Mouse (Mus musculus): ENCODE measurements around the gene Nphs1. TPM values are rescaled to one million over a fixed set of nuclear protein-coding genes. Genes with fewer than 3 reads are reported as not detected.

Nphs1 gene
- polyA plus RNA-seq (2014; fragmentation: Illumina TruSeq; extraction: RNeasy Lipid Tissue Mini Kit (QIAGEN cat#74804); ENCODE audit: insufficient read depth, low read depth, low replicate concordance) = not detected

DNA sequence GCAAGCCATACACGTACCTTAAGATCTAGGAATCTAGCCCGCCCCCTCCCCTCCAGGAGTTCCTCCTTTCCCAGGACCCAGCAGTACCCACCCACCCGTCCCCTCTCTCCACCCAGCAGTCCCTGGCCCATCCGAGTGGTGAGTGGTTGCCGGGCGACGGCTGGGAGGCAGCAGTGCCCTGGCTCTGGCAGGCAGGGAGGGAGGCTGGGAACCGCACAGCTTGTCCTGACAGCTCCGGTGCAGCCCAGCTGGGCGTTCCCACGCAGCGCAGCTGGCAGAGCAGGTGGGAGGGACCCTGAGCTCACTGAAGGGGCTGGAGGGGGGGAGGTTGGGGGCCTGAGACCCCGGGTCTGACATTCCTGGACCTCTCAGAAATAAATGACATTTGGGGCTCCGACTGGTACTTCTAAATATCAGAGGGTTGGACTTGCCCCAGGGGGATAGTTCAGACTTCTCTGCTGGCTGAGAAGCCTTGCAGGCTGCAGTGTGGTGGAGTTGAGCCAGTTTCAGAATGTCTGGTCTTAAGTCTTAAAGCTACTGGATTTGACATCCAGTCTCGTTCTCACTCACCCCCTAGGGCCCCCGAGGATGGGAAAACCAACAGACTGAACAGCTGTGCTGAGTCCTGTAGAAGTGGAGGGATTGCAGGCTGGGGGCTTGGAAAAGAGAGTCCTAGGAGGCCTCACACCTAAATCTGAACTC is at the start of gene Nphs1, which contains the start of gene Kirrel2:
Gene Nphs1, plus strand, starts transcription at position 687 of the 702 bp plus-strand sequence.
Gene Kirrel2, minus strand, starts transcription at position 62 of the 702 bp plus-strand sequence.

GRCm38 (mm10) chr7:30413596-30413995 is 44.5 kb upstream of the Nphs1 start, which contains the start of gene Tyrobp:
Gene Tyrobp (plus strand): TSS chr7:30413760.

DNA sequence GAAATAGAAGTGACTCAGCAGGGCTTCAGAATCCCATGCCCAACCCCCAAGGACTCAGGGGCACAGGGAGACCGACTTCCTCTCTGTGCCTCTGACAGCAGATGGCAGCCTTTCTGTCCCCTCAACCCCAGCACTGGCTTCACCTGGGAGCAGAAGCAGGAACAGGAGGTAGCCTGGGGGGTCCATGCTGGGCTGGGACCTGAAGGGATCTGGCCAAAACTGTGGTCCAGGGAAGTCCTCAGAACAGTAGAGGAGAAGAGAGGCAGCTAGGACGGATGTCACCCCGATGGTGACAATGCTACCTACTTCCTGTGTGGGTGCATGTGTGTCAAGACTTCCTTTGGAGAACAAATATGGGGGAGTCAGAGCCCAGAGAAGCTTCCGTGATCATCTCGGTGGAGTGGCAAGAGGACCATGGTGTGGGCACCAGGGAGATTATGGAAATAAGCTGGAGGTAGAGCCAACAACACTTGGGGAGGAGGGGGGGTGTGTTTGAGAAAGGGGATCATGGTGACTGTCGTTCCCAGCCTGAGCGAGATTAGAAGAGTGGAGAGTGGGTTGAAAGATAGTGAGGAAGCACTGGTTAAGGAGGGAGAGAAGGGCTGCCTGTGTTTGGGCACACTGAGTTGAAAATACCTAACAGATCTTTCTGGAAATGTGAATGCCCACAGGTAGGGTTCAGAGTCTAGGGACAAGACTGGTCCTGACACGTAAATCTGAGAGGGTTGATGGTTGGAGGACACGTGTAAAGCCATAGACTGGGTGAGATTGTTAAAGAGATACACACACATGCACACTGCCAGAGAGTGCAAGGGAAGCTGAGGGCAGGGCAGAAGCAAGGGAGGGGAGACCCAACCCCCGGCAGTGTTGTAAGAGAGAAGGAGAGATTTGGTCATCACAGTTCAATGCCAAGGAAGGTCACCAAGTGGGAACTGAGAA is 38.3 kb upstream of the Nphs1 start, which contains the start of gene Hcst:
Gene Hcst, minus strand, starts transcription at position 294 of the 939 bp plus-strand sequence.

GRCm38 (mm10) chr7:30421175-30421889 is 36.8 kb upstream of the Nphs1 start, which contains the start of gene Nfkbid:
Gene Nfkbid (plus strand): TSS chr7:30421732.

DNA sequence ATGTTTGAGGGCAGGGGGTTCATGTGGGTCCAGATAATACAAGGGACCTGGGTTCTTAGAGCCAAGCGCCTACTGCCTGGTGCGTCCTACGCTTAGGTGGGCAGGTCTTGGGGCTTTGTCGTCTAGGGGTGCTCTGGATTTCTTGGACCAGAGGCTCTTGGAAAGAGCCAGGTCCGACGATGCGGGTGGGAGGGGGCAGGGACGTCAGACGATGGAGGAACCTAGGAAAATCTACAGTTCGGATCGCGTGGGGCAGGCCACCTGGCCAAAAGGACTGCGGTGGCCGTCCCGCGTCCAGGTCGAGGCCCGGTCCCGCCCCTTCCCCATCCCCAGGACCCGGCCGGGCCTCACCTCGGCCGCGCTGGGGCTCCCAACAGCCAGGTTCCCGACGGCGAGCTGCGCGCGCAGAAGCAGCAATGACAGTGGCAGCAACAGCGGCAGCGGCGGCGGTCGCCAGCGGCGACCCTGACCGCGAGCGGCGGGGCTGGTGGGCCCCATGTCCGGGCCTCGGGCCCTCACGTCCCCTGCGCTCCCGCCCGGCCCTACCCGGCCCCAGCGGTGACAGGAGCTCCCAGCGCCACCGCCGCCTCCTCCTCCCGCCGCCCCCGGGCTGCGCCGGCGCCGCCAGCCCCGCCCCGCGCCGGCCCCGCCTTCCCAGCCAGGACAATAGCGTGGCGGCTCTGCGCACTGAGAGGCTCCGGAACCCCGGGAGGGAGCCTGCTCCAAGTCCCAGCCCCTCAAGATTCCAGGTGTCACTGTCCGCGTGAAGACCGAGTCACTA is 13.0 kb upstream of the Nphs1 start, which contains the start of gene Aplp1:
Gene Aplp1, minus strand, starts transcription at position 565 of the 781 bp plus-strand sequence.

DNA sequence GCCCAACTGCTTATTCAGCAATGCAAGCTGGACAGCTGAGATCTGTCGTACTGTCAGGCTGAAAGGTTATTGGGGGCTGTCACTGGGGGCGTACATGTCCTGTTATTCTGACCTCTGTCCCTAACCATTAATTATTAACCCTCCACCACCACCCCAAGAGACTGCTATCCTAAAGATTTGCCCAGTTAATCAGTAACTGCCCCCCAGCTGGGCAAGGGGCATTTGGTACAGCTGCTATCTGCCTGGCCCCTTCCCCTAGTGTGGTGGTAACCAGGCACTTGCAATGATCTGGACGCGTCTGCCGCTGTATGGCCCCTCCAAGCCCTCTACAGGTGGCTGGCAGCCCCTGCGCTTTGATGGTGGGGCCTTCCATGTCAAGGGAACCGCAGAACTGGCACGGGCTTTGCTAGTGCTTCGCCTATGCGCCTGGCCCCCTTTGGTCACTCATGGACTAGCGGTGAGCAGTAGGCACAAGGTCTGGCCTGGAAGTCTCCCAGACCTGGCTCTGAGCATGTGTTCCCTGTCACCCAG is 35.4 kb downstream of the Nphs1 start, which contains the start of gene Prodh2:
Gene Prodh2, plus strand, starts transcription at position 222 of the 531 bp plus-strand sequence.

DNA sequence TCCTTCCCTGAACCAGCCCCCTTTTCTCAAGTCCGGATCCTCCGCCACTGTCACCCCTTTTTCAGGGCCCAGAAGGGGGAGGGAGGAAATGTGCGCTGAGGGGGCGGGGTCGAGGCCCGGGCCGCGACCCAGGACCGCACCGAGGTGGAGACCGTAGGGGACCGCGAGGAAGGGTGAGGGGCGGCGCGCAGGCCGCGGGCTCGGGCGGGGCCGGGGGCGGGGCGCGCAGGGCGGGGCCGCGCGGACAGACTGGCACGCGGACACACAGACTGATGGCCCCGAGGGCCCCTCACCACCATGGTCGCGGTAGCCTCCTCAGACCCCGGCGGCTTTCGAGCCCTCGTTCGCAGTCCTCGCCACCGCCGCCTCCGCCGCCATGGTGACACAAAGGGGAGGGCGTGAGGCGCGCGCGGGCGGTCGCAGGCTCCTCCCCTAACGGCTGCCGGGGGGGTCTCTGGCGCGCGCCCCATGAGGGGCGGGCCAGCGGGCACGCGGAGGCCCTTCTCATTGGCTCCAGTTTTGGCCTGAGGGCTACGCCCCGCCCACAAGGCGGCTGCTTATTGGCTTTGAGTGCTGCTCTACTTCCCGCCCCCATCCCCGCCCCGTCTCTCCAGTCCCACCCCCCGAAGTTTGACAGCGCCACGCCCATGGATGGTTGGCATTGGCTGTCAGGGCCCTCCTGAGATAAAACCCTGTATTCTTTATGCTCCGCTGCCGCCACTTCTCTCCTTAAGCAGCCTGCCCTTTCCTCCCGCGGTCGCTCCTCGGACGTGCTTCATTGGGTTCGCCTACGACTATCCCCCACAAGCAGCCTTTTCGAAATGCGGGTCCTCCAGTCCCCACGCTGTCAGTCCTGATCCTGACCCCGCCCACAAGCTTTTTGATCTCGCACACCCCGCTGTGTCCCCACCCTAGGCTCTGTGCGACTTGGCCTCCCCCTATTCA is 76.8 kb downstream of the Nphs1 start, which contains the start of gene Arhgap33:
Gene Arhgap33, minus strand, starts transcription at position 428 of the 945 bp plus-strand sequence.

Other genes starting within 250 kb of the Nphs1 start
- gene Polr2i, start 226.4 kb upstream of the Nphs1 start, polyA plus RNA-seq (2014; fragmentation: Illumina TruSeq; extraction: RNeasy Lipid Tissue Mini Kit (QIAGEN cat#74804); ENCODE audit: insufficient read depth, low read depth, low replicate concordance) = 84.4 TPM
- gene Tbcb, start 226.0 kb upstream of the Nphs1 start, polyA plus RNA-seq (2014; fragmentation: Illumina TruSeq; extraction: RNeasy Lipid Tissue Mini Kit (QIAGEN cat#74804); ENCODE audit: insufficient read depth, low read depth, low replicate concordance) = 83.5 TPM
- gene Ovol3, start 222.6 kb upstream of the Nphs1 start, polyA plus RNA-seq (2014; fragmentation: Illumina TruSeq; extraction: RNeasy Lipid Tissue Mini Kit (QIAGEN cat#74804); ENCODE audit: insufficient read depth, low read depth, low replicate concordance) = not detected
- not detected for gene Thap8, start 178.2 kb upstream of the Nphs1 start, polyA plus RNA-seq (2014; fragmentation: Illumina TruSeq; extraction: RNeasy Lipid Tissue Mini Kit (QIAGEN cat#74804); ENCODE audit: insufficient read depth, low read depth, low replicate concordance)
- 3.4 TPM for gene Wdr62, start 177.9 kb upstream of the Nphs1 start, polyA plus RNA-seq (2014; fragmentation: Illumina TruSeq; extraction: RNeasy Lipid Tissue Mini Kit (QIAGEN cat#74804); ENCODE audit: insufficient read depth, low read depth, low replicate concordance)
- gene Clip3, start 166.6 kb upstream of the Nphs1 start, polyA plus RNA-seq (2014; fragmentation: Illumina TruSeq; extraction: RNeasy Lipid Tissue Mini Kit (QIAGEN cat#74804); ENCODE audit: insufficient read depth, low read depth, low replicate concordance) = 3.7 TPM
- 44.8 TPM for gene Alkbh6, start 149.6 kb upstream of the Nphs1 start, polyA plus RNA-seq (2014; fragmentation: Illumina TruSeq; extraction: RNeasy Lipid Tissue Mini Kit (QIAGEN cat#74804); ENCODE audit: insufficient read depth, low read depth, low replicate concordance)
- 3.2 TPM for gene Syne4, start 143.5 kb upstream of the Nphs1 start, polyA plus RNA-seq (2014; fragmentation: Illumina TruSeq; extraction: RNeasy Lipid Tissue Mini Kit (QIAGEN cat#74804); ENCODE audit: insufficient read depth, low read depth, low replicate concordance)
- gene E130208F15Rik, start 136.6 kb upstream of the Nphs1 start, polyA plus RNA-seq (2014; fragmentation: Illumina TruSeq; extraction: RNeasy Lipid Tissue Mini Kit (QIAGEN cat#74804); ENCODE audit: insufficient read depth, low read depth, low replicate concordance) = 0.27 TPM
- gene Sdhaf1, start 134.4 kb upstream of the Nphs1 start, polyA plus RNA-seq (2014; fragmentation: Illumina TruSeq; extraction: RNeasy Lipid Tissue Mini Kit (QIAGEN cat#74804); ENCODE audit: insufficient read depth, low read depth, low replicate concordance) = 9.9 TPM
- gene Lrfn3, start 95.5 kb upstream of the Nphs1 start, polyA plus RNA-seq (2014; fragmentation: Illumina TruSeq; extraction: RNeasy Lipid Tissue Mini Kit (QIAGEN cat#74804); ENCODE audit: insufficient read depth, low read depth, low replicate concordance) = 2.7 TPM
- gene Tyrobp, start 44.6 kb upstream of the Nphs1 start, polyA plus RNA-seq (2014; fragmentation: Illumina TruSeq; extraction: RNeasy Lipid Tissue Mini Kit (QIAGEN cat#74804); ENCODE audit: insufficient read depth, low read depth, low replicate concordance) = 345 TPM
- gene Hcst, start 38.5 kb upstream of the Nphs1 start, polyA plus RNA-seq (2014; fragmentation: Illumina TruSeq; extraction: RNeasy Lipid Tissue Mini Kit (QIAGEN cat#74804); ENCODE audit: insufficient read depth, low read depth, low replicate concordance) = 19.1 TPM
- 3.7 TPM for gene Nfkbid, start 36.6 kb upstream of the Nphs1 start, polyA plus RNA-seq (2014; fragmentation: Illumina TruSeq; extraction: RNeasy Lipid Tissue Mini Kit (QIAGEN cat#74804); ENCODE audit: insufficient read depth, low read depth, low replicate concordance)
- 5.0 TPM for gene Aplp1, start 12.8 kb upstream of the Nphs1 start, polyA plus RNA-seq (2014; fragmentation: Illumina TruSeq; extraction: RNeasy Lipid Tissue Mini Kit (QIAGEN cat#74804); ENCODE audit: insufficient read depth, low read depth, low replicate concordance)
- gene Kirrel2, start 625 bp upstream of the Nphs1 start, polyA plus RNA-seq (2014; fragmentation: Illumina TruSeq; extraction: RNeasy Lipid Tissue Mini Kit (QIAGEN cat#74804); ENCODE audit: insufficient read depth, low read depth, low replicate concordance) = not detected
- not detected for gene Prodh2, start 35.3 kb downstream of the Nphs1 start, polyA plus RNA-seq (2014; fragmentation: Illumina TruSeq; extraction: RNeasy Lipid Tissue Mini Kit (QIAGEN cat#74804); ENCODE audit: insufficient read depth, low read depth, low replicate concordance)
- 1.8 TPM for gene Arhgap33, start 76.7 kb downstream of the Nphs1 start, polyA plus RNA-seq (2014; fragmentation: Illumina TruSeq; extraction: RNeasy Lipid Tissue Mini Kit (QIAGEN cat#74804); ENCODE audit: insufficient read depth, low read depth, low replicate concordance)
- 15.7 TPM for gene Hspb6, start 93.9 kb downstream of the Nphs1 start, polyA plus RNA-seq (2014; fragmentation: Illumina TruSeq; extraction: RNeasy Lipid Tissue Mini Kit (QIAGEN cat#74804); ENCODE audit: insufficient read depth, low read depth, low replicate concordance)
- 3.8 TPM for gene Proser3, start 94.0 kb downstream of the Nphs1 start, polyA plus RNA-seq (2014; fragmentation: Illumina TruSeq; extraction: RNeasy Lipid Tissue Mini Kit (QIAGEN cat#74804); ENCODE audit: insufficient read depth, low read depth, low replicate concordance)
- 24.8 TPM for gene Lin37, start 101.5 kb downstream of the Nphs1 start, polyA plus RNA-seq (2014; fragmentation: Illumina TruSeq; extraction: RNeasy Lipid Tissue Mini Kit (QIAGEN cat#74804); ENCODE audit: insufficient read depth, low read depth, low replicate concordance)
- gene U2af1l4, start 105.0 kb downstream of the Nphs1 start, polyA plus RNA-seq (2014; fragmentation: Illumina TruSeq; extraction: RNeasy Lipid Tissue Mini Kit (QIAGEN cat#74804); ENCODE audit: insufficient read depth, low read depth, low replicate concordance) = 48.6 TPM
- gene Gm49396, start 105.0 kb downstream of the Nphs1 start, polyA plus RNA-seq (2014; fragmentation: Illumina TruSeq; extraction: RNeasy Lipid Tissue Mini Kit (QIAGEN cat#74804); ENCODE audit: insufficient read depth, low read depth, low replicate concordance) = 3.4 TPM
- 190 TPM for gene Psenen, start 105.3 kb downstream of the Nphs1 start, polyA plus RNA-seq (2014; fragmentation: Illumina TruSeq; extraction: RNeasy Lipid Tissue Mini Kit (QIAGEN cat#74804); ENCODE audit: insufficient read depth, low read depth, low replicate concordance)
- 8.4 TPM for gene Igflr1, start 107.1 kb downstream of the Nphs1 start, polyA plus RNA-seq (2014; fragmentation: Illumina TruSeq; extraction: RNeasy Lipid Tissue Mini Kit (QIAGEN cat#74804); ENCODE audit: insufficient read depth, low read depth, low replicate concordance)
- gene Kmt2b, start 130.4 kb downstream of the Nphs1 start, polyA plus RNA-seq (2014; fragmentation: Illumina TruSeq; extraction: RNeasy Lipid Tissue Mini Kit (QIAGEN cat#74804); ENCODE audit: insufficient read depth, low read depth, low replicate concordance) = 8.2 TPM
- 2.5 TPM for gene Zbtb32, start 140.6 kb downstream of the Nphs1 start, polyA plus RNA-seq (2014; fragmentation: Illumina TruSeq; extraction: RNeasy Lipid Tissue Mini Kit (QIAGEN cat#74804); ENCODE audit: insufficient read depth, low read depth, low replicate concordance)
- 2.1 TPM for gene Upk1a, start 154.5 kb downstream of the Nphs1 start, polyA plus RNA-seq (2014; fragmentation: Illumina TruSeq; extraction: RNeasy Lipid Tissue Mini Kit (QIAGEN cat#74804); ENCODE audit: insufficient read depth, low read depth, low replicate concordance)
- gene Cox6b1, start 167.8 kb downstream of the Nphs1 start, polyA plus RNA-seq (2014; fragmentation: Illumina TruSeq; extraction: RNeasy Lipid Tissue Mini Kit (QIAGEN cat#74804); ENCODE audit: insufficient read depth, low read depth, low replicate concordance) = 694 TPM
- gene Etv2, start 177.5 kb downstream of the Nphs1 start, polyA plus RNA-seq (2014; fragmentation: Illumina TruSeq; extraction: RNeasy Lipid Tissue Mini Kit (QIAGEN cat#74804); ENCODE audit: insufficient read depth, low read depth, low replicate concordance) = not detected
- gene Rbm42, start 192.0 kb downstream of the Nphs1 start, polyA plus RNA-seq (2014; fragmentation: Illumina TruSeq; extraction: RNeasy Lipid Tissue Mini Kit (QIAGEN cat#74804); ENCODE audit: insufficient read depth, low read depth, low replicate concordance) = 62.6 TPM
- gene Haus5, start 206.7 kb downstream of the Nphs1 start, polyA plus RNA-seq (2014; fragmentation: Illumina TruSeq; extraction: RNeasy Lipid Tissue Mini Kit (QIAGEN cat#74804); ENCODE audit: insufficient read depth, low read depth, low replicate concordance) = 7.4 TPM
- gene Pmis2, start 213.3 kb downstream of the Nphs1 start, polyA plus RNA-seq (2014; fragmentation: Illumina TruSeq; extraction: RNeasy Lipid Tissue Mini Kit (QIAGEN cat#74804); ENCODE audit: insufficient read depth, low read depth, low replicate concordance) = not detected
- not detected for gene 2200002J24Rik, start 240.6 kb downstream of the Nphs1 start, polyA plus RNA-seq (2014; fragmentation: Illumina TruSeq; extraction: RNeasy Lipid Tissue Mini Kit (QIAGEN cat#74804); ENCODE audit: insufficient read depth, low read depth, low replicate concordance)